Mouse (Mus musculus) intestine, postnatal 0 days (tissue): ENCODE results near the gene Gabarapl1. TPM values are rescaled to one million over a fixed set of nuclear protein-coding genes. Genes with fewer than 3 reads are reported as not detected.

Experiments
- ATAC-seq: fragments of 200-750 bp; cut with Nextera tagmentation; 2 replicates; pipeline ENCODE4 v1.8.0; 2017; ENCODE audit warnings: mild to moderate bottlenecking, moderate TSS enrichment, moderate library complexity
- H3K27ac ChIP-seq: fragments of 300-500 bp; sonication (generic); 2 replicates; pipeline ENCODE4 v1.5.1; 2014; ENCODE audit warnings: mild to moderate bottlenecking, low read depth, low read length, moderate library complexity
- H3K27me3 ChIP-seq: fragments of 300-500 bp; sonication (generic); replicated peaks from 2 replicates; pipeline ENCODE4 v1.6.1; 2014; ENCODE audit warnings: low read length, mixed read lengths; ENCODE audit not compliant: control insufficient read depth, insufficient read depth
- H3K36me3 ChIP-seq: fragments of 300-500 bp; sonication (generic); 2 replicates; pipeline ENCODE4 v1.6.1; 2014; ENCODE audit warnings: mild to moderate bottlenecking, moderate library complexity; ENCODE audit not compliant: control insufficient read depth, insufficient read depth
- H3K4me1 ChIP-seq: fragments of 300-500 bp; sonication (generic); replicated peaks from 2 replicates; pipeline ENCODE4 v1.6.1; 2014; ENCODE audit warnings: antibody characterized with exemption, low read length, mixed read lengths; ENCODE audit not compliant: control insufficient read depth, insufficient read depth
- H3K4me2 ChIP-seq: fragments of 300-500 bp; sonication (generic); replicated peaks from 2 replicates; pipeline ENCODE4 v1.6.1; 2014; ENCODE audit warnings: low read depth, mild to moderate bottlenecking, moderate library complexity
- H3K4me3 ChIP-seq: fragments of 300-500 bp; sonication (generic); 2 replicates; pipeline ENCODE4 v1.5.1; 2014; ENCODE audit warnings: low read depth, low read length
- H3K9ac ChIP-seq: fragments of 300-500 bp; sonication (generic); 2 replicates; pipeline ENCODE4 v1.6.1; 2014; ENCODE audit warnings: mild to moderate bottlenecking, low read depth, low read length
- H3K9me3 ChIP-seq: fragments of 300-500 bp; sonication (generic); 2 replicates; pipeline ENCODE4 v1.6.1; 2016; ENCODE audit warnings: mixed run types; ENCODE audit not compliant: control insufficient read depth
- CTCF ChIP-seq: sonication (generic); IDR thresholded peaks from 2 replicates; pipeline ENCODE4 v1.5.1; 2016; ENCODE audit warnings: low read depth, mild to moderate bottlenecking, control low read depth, antibody characterized with exemption, moderate library complexity
- WGBS: fragments of 180-500 bp; shearing (Covaris S2); extraction: QIAGEN DNeasy Blood & Tissue Kit; methylation state at CpG from one replicate; pipeline ENCODE4 v1.1.7; 2014; 5-methylcytosine and 5-hydroxymethylcytosine counted together
- polyA plus RNA-seq: library from polyadenylated mRNA; unstranded; fragments of >200 nt; fragmentation: Nextera tagmentation; extraction: Ambion mirVana; gene quantifications from 2 replicates; pipeline ENCODE4 v1.2.1, GENCODE M21; 2015

Gene Gabarapl1
- polyA plus RNA-seq, 1 experiment from 2014 or later, result 31.8 TPM

DNA sequence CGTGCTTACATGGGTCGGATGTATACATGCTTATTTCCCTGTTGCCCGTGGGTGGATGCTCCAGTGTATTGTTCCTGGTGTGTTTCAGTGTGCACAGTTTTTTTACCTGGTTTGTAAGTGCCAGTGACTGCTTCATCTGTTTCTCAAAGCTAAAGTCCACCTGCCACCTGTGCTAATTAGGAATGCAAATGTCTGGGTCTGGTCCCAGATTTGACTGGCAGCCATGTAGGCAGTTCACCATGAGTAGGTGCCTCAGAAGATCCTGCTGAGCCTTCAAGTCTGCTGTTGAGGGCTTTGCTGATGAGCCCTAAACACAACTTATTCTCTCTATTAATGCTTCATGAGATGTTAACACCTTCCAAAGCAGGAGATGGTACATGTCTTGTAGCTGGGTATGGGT lies 9.6 kb downstream of the Gabarapl1 start:
- TF ChIP-seq CTCF, result no peak
- Histone ChIP-seq H3K9ac (no peak overlapping the region), H3K36me3 (peaks cover 45% of the 10 kb centered on the region), H3K9me3 (no peaks in the 10 kb centered on the region), H3K4me1 (no peaks in the 10 kb centered on the region), H3K27ac (no peak overlapping the region), H3K4me2 (no peak overlapping the region), H3K27me3 (no peaks in the 10 kb centered on the region), H3K4me3 (no peak overlapping the region)
- 91% methylated on average over 3 of the region's 3 CpGs for WGBS
- ATAC-seq, result no peak

GRCm38 (mm10) chr6:129543709-129544606 lies 11.0 kb downstream of the Gabarapl1 start:
- 55% methylated on average over 6 of the region's 6 CpGs for WGBS
- Histone ChIP-seq H3K36me3 (peaks cover 39% of the 10 kb centered on the region), H3K4me1 (no peaks in the 10 kb centered on the region), H3K27ac (no peak overlapping the region), H3K27me3 (no peaks in the 10 kb centered on the region), H3K9me3 (no peaks in the 10 kb centered on the region), H3K4me2 (no peak overlapping the region), H3K4me3 (no peak overlapping the region), H3K9ac (no peak overlapping the region)
- TF ChIP-seq CTCF, result peak; percentile 95
- ATAC-seq, result peak; percentile 47; the same call in 1 of the 2 replicates

DNA sequence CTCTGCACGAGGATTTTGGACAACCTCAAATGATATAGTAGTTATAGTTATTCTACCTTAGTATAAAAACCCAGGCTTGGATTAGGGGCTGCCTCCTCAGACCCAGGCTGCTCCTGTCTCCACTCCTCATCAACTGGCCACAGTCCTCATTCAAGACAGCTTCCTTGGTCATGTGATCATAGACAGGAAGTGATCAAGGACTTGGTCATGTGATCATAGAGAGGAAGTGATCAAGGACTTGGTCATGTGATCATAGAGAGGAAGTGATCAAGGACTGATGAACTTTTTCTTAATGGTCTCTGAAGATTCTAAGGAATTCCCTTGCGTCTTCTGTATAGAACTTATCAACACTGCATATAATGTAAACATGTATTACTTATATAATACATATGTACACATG lies 14.3 kb downstream of the Gabarapl1 start:
- H3K27ac ChIP-seq, result no peak overlapping the region
- no peaks in the 10 kb centered on the region for H3K4me1 ChIP-seq
- ATAC-seq, result no peak
- 0 out of 2 replicates have a peak, but pooled peaks cover 7% of the 10 kb centered on the region for H3K36me3 ChIP-seq
- no peaks in the 10 kb centered on the region for H3K9me3 ChIP-seq
- H3K9ac ChIP-seq, result no peak overlapping the region
- no peak overlapping the region for H3K4me2 ChIP-seq
- no peak for TF ChIP-seq CTCF
- 79% methylated on average over 2 of the region's 2 CpGs for WGBS
- H3K4me3 ChIP-seq, result no peak overlapping the region
- H3K27me3 ChIP-seq, result no peaks in the 10 kb centered on the region

DNA sequence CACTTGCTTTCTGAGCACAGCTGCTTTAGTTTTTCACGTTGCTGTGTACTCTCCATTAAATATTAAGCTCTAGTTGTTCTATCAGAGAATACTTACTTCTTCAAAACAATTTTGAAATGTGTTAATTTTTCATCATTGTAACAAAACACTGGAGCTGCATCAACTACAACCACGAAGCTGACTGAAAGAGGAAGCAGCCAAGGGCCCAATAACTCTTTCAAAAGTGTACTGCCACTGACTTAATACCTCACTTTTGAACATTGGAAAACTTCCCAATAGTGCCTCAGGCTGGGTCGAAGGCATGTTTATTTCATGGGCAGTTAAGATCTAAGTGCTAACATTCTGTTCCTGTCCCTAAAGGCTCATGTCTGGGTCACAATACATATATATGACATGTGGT lies 15.0 kb downstream of the Gabarapl1 start:
- Histone ChIP-seq H3K4me3 (no peak overlapping the region), H3K27ac (no peak overlapping the region), H3K36me3 (0 out of 2 replicates have a peak, but pooled peaks cover under 1% of the 10 kb centered on the region), H3K9me3 (no peaks in the 10 kb centered on the region), H3K4me2 (no peak overlapping the region), H3K27me3 (no peaks in the 10 kb centered on the region), H3K4me1 (no peaks in the 10 kb centered on the region), H3K9ac (no peak overlapping the region)
- no peak for ATAC-seq
- 60% methylated on average over 3 of the region's 3 CpGs for WGBS
- TF ChIP-seq CTCF, result no peak

- ATAC-seq, result no peak
- H3K9ac ChIP-seq, result no peak overlapping the region
- no peaks in the 10 kb centered on the region for H3K27me3 ChIP-seq
- H3K4me1 ChIP-seq, result no peaks in the 10 kb centered on the region
- H3K27ac ChIP-seq, result no peak overlapping the region
- H3K9me3 ChIP-seq, result no peaks in the 10 kb centered on the region
- H3K4me3 ChIP-seq, result no peak overlapping the region
- H3K4me2 ChIP-seq, result no peak overlapping the region
- H3K36me3 ChIP-seq, result no peaks in the 10 kb centered on the region
- no peak for TF ChIP-seq CTCF
Observed at GRCm38 (mm10) chr6:129557298-129558023, 24.5 kb downstream of the Gabarapl1 start.

GRCm38 (mm10) chr6:129558946-129559640 lies 26.1 kb downstream of the Gabarapl1 start:
- Histone ChIP-seq H3K9me3 (no peaks in the 10 kb centered on the region), H3K36me3 (no peaks in the 10 kb centered on the region), H3K4me1 (no peaks in the 10 kb centered on the region), H3K27me3 (no peaks in the 10 kb centered on the region), H3K9ac (no peak overlapping the region), H3K27ac (no peak overlapping the region), H3K4me2 (no peak overlapping the region), H3K4me3 (no peak overlapping the region)
- peak; percentile 61 for ATAC-seq
- WGBS, result 17% methylated on average over 12 of the region's 12 CpGs
- peak; percentile 97 for TF ChIP-seq CTCF
